Mouse (Mus musculus): ENCODE measurements around the gene H1foo. TPM values are rescaled to one million over a fixed set of nuclear protein-coding genes. Genes with fewer than 3 reads are reported as not detected.

H1foo gene
- polyA plus RNA-seq, 1 experiment, result not detected

DNA sequence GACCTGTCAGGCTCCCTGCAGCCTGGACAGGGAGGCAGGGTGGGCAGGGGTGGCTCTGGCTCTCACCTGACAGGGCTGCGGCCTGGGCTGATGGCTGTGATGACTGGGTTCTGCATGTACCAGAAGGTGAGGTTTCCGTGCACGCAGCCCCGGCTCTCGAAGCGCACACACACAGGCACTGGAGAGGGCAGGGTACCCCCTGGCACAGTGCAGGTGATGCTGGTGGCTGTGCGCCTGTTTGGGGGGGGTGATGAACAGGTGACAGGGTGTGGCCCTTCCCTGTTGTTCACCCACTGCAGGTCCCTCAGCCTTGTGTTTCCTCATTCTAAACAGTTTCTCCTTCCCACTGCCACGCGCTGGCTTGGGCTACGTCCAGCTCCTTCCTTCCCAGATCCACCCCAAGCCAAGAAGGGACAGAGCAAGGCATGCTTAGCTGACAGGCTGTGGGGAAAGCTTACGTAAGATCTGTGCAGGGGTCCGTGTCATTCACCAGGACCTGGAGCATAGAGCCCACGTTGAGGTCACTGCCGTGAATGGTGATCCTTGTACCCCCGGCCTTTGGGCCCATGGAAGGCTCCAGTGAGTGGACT is 22.6 kb downstream of the H1foo start:
- Histone ChIP-seq H3K4me1 (ENCODE audit: control insufficient read depth, insufficient read depth, low read length) (peaks cover 17% of the 10 kb centered on the region), H3K4me3 (replicated peaks; ENCODE audit: extremely low read depth, low read depth, low read length) (no peak overlapping the region)
- WGBS, result 76% methylated on average over 15 of the region's 15 CpGs
- DNase-seq, result no peak
- no peak for TF ChIP-seq CTCF (IDR thresholded peaks at IDR 0.05; ENCODE audit: insufficient read depth, low read length)
- TF ChIP-seq POLR2A (IDR thresholded peaks at IDR 0.05; ENCODE audit: borderline replicate concordance, extremely low read depth, low read depth, low read length), result no peak

DNA sequence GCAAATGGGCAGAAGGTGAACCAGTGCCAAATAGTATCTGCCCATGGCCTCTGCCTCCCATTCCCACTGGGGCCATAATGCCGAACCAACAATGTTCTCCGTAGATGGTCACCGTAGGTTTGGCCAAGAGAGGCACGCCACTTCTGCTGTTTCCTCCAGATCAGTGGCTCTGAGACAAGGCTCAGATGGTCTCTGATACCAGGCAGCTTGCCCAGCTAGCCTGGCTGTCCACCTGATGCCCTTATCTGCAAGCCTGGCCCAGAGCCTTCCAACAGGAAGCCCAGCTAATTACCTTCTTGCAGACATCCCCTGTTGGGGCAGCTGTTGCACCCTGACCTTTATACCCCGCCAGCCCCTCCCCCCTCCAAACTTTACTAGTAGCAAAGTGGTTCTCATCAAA is 23.3 kb downstream of the H1foo start:
- WGBS, result 62% methylated on average over 5 of the region's 5 CpGs
- no peak for DNase-seq
- TF ChIP-seq CTCF (IDR thresholded peaks at IDR 0.05; ENCODE audit: insufficient read depth, low read length) (no peak), POLR2A (IDR thresholded peaks at IDR 0.05; ENCODE audit: borderline replicate concordance, extremely low read depth, low read depth, low read length) (no peak)
- Histone ChIP-seq H3K4me1 (ENCODE audit: control insufficient read depth, insufficient read depth, low read length) (peaks cover 17% of the 10 kb centered on the region), H3K4me3 (replicated peaks; ENCODE audit: extremely low read depth, low read depth, low read length) (no peak overlapping the region)

DNA sequence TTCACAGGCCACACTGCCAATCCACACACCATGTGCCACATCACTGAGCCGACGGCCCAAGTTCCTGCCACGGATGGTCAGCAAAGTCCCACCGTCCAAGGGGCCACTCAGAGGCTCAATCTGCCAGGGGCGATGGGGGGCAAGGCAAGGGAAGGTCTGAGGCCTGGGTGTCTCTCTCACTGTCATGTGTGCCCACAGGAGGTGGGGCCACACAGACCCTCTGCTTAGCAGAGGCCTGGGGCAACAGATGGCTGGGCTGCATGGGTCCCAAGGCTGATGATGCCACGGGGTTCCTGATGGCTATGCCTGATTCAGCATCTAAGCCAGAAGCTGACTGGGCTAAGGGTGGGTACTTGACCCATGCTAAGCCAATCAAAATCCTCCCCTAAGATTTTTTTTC is 24.0 kb downstream of the H1foo start:
- no peak for TF ChIP-seq CTCF (IDR thresholded peaks at IDR 0.05; ENCODE audit: insufficient read depth, low read length)
- no peak for TF ChIP-seq POLR2A (IDR thresholded peaks at IDR 0.05; ENCODE audit: borderline replicate concordance, extremely low read depth, low read depth, low read length)
- H3K4me3 ChIP-seq (replicated peaks; ENCODE audit: extremely low read depth, low read depth, low read length), result no peak overlapping the region
- DNase-seq, result no peak
- peaks cover 17% of the 10 kb centered on the region for H3K4me1 ChIP-seq (ENCODE audit: control insufficient read depth, insufficient read depth, low read length)
- WGBS, result 79% methylated on average over 6 of the region's 6 CpGs

DNA sequence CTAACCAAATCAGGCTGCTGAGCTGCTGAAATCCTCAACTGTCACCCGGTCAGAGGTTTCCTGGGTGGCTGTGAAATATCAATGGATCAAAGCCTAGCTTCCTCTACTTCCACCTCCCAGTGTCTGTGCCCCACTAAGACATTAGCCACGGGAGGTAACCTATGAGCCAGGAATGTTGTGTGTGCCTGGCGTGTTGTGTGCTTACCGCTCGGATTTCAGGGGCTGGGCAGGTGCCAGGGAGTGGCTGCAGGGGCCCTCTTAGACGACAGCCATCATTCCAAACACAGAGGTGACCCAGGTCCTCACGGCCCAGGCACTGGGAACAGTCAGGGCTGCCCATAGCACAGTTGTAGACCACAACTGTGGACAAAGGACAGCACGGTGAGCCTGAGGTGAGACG is 24.4 kb downstream of the H1foo start:
- Histone ChIP-seq H3K4me1 (ENCODE audit: control insufficient read depth, insufficient read depth, low read length) (peaks cover 17% of the 10 kb centered on the region), H3K4me3 (replicated peaks; ENCODE audit: extremely low read depth, low read depth, low read length) (no peak overlapping the region)
- no peak for DNase-seq
- WGBS, result 70% methylated on average over 9 of the region's 9 CpGs
- TF ChIP-seq POLR2A (IDR thresholded peaks at IDR 0.05; ENCODE audit: borderline replicate concordance, extremely low read depth, low read depth, low read length) (no peak), CTCF (IDR thresholded peaks at IDR 0.05; ENCODE audit: insufficient read depth, low read length) (no peak)

DNA sequence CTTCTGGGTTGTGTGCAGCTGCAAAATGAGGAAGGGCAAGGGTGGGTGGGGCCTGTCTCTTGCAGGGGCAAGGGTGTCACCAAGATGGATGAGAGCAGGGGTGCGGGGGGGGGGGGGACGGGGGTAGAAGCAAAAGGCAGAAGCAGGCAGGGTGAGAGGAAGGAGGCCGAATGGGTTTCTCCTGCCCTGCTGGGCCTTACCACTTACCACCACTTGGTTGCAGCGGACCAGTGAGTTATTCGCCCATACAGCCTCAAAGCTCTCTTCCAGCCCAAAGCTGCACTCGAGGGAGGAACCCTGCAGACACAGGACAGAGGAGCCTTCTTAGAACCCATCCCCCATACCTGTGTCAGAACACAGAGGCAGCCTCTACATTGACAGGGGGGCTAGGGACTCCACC is 25.2 kb downstream of the H1foo start:
- WGBS, result 73% methylated on average over 5 of the region's 6 CpGs

DNA sequence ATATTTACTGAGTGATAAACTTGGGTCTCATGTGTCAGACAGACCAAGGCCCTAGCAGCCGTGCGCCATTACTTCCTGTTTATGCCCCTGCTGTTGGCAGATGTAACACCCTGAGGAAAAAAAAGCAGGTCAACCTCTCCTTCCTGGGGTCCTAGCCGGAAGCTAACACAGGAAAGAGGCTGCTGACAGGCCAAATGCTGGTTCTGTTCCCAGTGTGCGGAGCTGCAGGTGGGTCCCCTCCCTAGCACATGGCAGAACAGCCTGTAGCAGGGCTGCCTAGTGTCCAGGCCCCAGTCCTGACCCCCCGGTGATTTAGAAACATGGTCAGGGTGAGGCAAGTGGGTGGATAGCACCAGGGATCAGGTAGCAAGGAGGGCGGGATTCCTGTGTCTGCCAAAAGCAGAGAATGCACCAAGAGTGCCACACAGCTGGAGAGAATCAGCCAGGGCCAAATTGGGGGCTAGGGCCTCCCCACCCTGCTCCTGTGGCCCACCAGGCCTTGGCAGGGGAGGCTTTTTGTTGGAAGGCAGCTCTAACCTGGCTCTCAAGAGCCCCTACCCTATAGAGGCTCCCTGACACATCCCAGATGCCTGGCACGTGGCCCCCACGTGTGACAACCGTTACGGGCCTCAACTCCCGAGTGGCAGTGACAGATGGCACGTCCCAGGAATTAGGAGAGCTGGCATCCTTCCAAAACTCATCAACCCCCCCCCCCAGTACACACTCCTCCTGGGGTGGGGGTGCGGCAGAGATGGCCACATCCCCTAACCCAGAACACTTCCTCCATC is 26.7 kb downstream of the H1foo start:
- H3K4me3 ChIP-seq (replicated peaks; ENCODE audit: extremely low read depth, low read depth, low read length), result no peak overlapping the region
- WGBS, result 35% methylated on average over 13 of the region's 13 CpGs
- peaks cover 17% of the 10 kb centered on the region for H3K4me1 ChIP-seq (ENCODE audit: control insufficient read depth, insufficient read depth, low read length)
- TF ChIP-seq CTCF (IDR thresholded peaks at IDR 0.05; ENCODE audit: insufficient read depth, low read length) (no peak), POLR2A (IDR thresholded peaks at IDR 0.05; ENCODE audit: borderline replicate concordance, extremely low read depth, low read depth, low read length) (no peak)
- DNase-seq, result no peak

More for the DNA sequence above, 25.2 kb downstream of the H1foo start:
- no peak for DNase-seq
- TF ChIP-seq CTCF (IDR thresholded peaks at IDR 0.05; ENCODE audit: insufficient read depth, low read length), result no peak
- TF ChIP-seq POLR2A (IDR thresholded peaks at IDR 0.05; ENCODE audit: borderline replicate concordance, extremely low read depth, low read depth, low read length), result no peak
- Histone ChIP-seq H3K4me1 (ENCODE audit: control insufficient read depth, insufficient read depth, low read length) (peaks cover 17% of the 10 kb centered on the region), H3K4me3 (replicated peaks; ENCODE audit: extremely low read depth, low read depth, low read length) (no peak overlapping the region)

DNA sequence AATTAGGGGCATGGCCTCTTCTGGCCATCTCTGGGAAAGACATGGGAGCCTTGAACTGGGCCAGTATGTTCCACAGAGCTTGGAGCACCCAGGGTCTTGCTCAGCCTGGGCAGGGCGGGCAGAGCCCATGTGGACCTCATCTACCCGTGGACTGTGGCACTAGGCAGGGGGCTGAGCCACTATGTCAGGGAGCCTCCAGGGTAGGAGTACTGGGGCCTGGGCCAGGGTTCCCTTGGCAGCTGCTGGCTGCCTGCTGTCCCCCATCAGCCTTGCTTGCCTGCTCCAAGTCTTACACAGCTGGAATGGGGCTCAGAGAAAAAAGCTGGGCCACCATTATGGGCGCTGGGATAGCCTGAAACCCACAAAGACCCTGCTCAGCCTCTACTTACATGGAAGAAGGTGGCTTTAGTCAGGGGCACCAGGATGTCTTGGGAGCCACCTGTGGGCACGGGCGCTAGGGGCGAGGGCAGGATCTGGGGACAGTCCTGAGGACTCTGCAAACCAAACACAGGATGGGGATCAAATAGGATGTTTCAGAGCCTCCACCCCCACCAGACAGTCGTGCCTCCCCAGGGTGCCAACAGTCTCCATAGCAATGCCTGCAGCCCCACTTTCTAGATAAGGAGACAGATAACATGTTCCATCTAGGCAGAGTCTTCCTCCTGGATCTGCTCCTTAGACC is 27.5 kb downstream of the H1foo start:
- no peak for TF ChIP-seq POLR2A (IDR thresholded peaks at IDR 0.05; ENCODE audit: borderline replicate concordance, extremely low read depth, low read depth, low read length)
- TF ChIP-seq CTCF (IDR thresholded peaks at IDR 0.05; ENCODE audit: insufficient read depth, low read length), result no peak
- DNase-seq, result no peak
- peaks cover 17% of the 10 kb centered on the region for H3K4me1 ChIP-seq (ENCODE audit: control insufficient read depth, insufficient read depth, low read length)
- WGBS, result 70% methylated on average over 7 of the region's 7 CpGs
- H3K4me3 ChIP-seq (replicated peaks; ENCODE audit: extremely low read depth, low read depth, low read length), result no peak overlapping the region

DNA sequence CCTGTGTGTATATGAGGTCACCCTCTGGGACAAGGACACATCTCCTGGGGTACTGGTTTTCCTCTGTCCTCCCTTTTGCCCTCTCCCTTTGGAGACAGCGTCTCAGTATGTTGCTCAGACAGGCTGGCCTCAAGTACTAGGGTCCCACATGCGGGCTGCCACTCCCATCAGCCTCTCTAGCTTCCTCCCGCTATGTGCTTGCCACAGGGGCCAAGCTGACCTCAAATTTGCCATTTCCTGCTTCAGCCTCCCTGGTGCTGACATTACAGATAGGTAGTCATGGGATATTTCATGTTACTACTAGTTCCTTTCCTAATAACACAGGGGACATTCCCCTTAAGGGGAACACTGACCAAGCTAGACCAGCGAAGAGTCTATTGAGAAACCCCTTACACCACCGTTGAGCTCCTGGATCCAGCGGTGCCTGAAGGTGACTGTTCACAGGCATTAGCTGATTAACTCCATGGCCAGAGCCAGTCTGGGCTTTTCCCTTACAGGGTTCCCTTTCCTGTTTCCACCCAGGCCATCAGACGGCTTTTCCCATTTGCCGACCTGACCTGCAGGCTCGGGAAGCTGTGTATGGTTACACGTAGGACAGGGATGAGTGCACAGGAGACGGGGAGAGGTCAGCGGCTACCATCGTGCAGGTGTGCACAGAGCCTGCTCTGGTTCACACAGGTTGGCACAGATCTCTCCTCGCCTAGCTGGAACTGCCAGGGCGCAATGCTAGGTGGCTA is 28.6 kb downstream of the H1foo start:
- TF ChIP-seq POLR2A (IDR thresholded peaks at IDR 0.05; ENCODE audit: borderline replicate concordance, extremely low read depth, low read depth, low read length) (no peak), CTCF (IDR thresholded peaks at IDR 0.05; ENCODE audit: insufficient read depth, low read length) (no peak)
- DNase-seq, result no peak
- H3K4me3 ChIP-seq (replicated peaks; ENCODE audit: extremely low read depth, low read depth, low read length), result no peak overlapping the region
- 78% methylated on average over 15 of the region's 15 CpGs for WGBS
- peaks cover 13% of the 10 kb centered on the region for H3K4me1 ChIP-seq (ENCODE audit: control insufficient read depth, insufficient read depth, low read length)
